Mouse (Mus musculus) macrophage (primary cell): Measurements from ENCODE around the gene St8sia2. TPM values are rescaled to one million over a fixed set of nuclear protein-coding genes. Genes with fewer than 3 reads are reported as not detected.

ENCODE experiments used
- H3K27ac ChIP-seq: fragments of 350-480 bp; formaldehyde crosslinking; 2 replicates; pipeline ENCODE4 v1.9.0; 2021
- H3K36me3 ChIP-seq: fragments of 350-480 bp; formaldehyde crosslinking; 2 replicates; pipeline ENCODE4 v1.9.0; 2021; ENCODE audit errors: inconsistent target
- H3K4me3 ChIP-seq: fragments of 350-480 bp; formaldehyde crosslinking; 2 replicates; pipeline ENCODE4 v1.9.0; 2021; ENCODE audit errors: inconsistent target
- H3K79me2 ChIP-seq: fragments of 350-480 bp; formaldehyde crosslinking; 2 replicates; pipeline ENCODE4 v1.9.0; 2021; ENCODE audit errors: inconsistent target
- WGBS: methylation state at CpG from one replicate; pipeline ENCODE4 v1.1.7; 2026; ENCODE audit warnings: inconsistent platforms; ENCODE audit not compliant: missing documents; 5-methylcytosine and 5-hydroxymethylcytosine counted together
- polyA plus RNA-seq: library from polyadenylated mRNA; stranded (reverse); fragments of 250-400 nt; gene quantifications from 3 replicates; pipeline ENCODE4 v1.2.4, GENCODE M21; 2018; ENCODE audit warnings: inconsistent platforms
- total RNA-seq, 78 experiments: library from RNA; depleted of rRNA; stranded (reverse); fragments of 250-400 nt; gene quantifications; 1 replicate in 9 of 78; 2 replicates in 24 of 78; 3 replicates in 43 of 78; 4 replicates in 2 of 78; pipeline ENCODE4 v1.2.4; 2018; ENCODE audit warnings: inconsistent platforms in 56 of 78

Gene St8sia2
- 1 to 10 TPM in 1 of 26 experiments, not detected in 25; 1.1 TPM for total RNA-seq (2018; cell fraction: chromatin; rRNA removed)
- total RNA-seq (2018; cell fraction: cytosol; rRNA removed): not detected
- not detected for total RNA-seq (2018; cell fraction: nucleus; rRNA removed)
- polyA plus RNA-seq: not detected in 3 replicates

DNA sequence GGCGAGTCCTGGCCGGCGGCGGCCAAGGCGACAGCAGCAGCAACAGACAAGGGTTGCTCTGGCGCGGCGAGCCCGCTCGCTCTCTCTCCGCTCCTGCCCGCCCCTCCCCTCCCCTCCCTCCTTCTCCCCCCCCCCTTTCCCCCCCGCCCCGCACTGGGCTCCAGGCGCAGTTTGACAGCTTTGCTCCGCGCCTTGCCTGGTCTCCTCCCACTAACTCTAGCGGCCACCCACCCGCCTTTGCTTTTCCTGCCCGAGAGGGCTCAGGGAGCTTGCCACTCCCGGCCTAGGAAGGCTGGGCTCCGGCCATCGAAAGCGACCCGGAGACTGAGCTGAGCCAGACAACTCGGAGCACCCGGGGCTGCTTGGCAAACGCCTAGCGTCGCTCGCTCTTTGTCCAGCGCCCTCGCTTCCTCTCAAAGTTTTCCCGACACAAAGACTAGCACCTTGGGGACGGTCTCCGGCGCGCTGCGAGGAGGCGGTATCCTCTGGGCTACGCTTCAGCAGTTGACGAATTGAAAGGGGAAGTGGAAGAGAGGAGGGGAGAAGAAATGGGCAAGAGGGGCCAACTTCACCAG lies at the start of gene St8sia2:
Gene St8sia2 (minus strand): TSS at position 90 of the 575 bp plus-strand sequence.
- WGBS: 4% methylated on average over 30 of the region's 42 CpGs
- Histone ChIP-seq H3K36me3 (no peaks in the 10 kb centered on the region), H3K79me2 (no peaks in the 10 kb centered on the region), H3K27ac (no peak within 1 kb of the TSS), H3K4me3 (no peak within 1 kb of the TSS)

GRCm38 (mm10) chr7:74061076-74061475 lies 47.6 kb upstream of the St8sia2 start:
- Histone ChIP-seq H3K4me3 (no peak overlapping the region), H3K27ac (no peak overlapping the region), H3K79me2 (no peaks in the 10 kb centered on the region), H3K36me3 (no peaks in the 10 kb centered on the region)
- WGBS: 93% methylated on average over 6 of the region's 6 CpGs

DNA sequence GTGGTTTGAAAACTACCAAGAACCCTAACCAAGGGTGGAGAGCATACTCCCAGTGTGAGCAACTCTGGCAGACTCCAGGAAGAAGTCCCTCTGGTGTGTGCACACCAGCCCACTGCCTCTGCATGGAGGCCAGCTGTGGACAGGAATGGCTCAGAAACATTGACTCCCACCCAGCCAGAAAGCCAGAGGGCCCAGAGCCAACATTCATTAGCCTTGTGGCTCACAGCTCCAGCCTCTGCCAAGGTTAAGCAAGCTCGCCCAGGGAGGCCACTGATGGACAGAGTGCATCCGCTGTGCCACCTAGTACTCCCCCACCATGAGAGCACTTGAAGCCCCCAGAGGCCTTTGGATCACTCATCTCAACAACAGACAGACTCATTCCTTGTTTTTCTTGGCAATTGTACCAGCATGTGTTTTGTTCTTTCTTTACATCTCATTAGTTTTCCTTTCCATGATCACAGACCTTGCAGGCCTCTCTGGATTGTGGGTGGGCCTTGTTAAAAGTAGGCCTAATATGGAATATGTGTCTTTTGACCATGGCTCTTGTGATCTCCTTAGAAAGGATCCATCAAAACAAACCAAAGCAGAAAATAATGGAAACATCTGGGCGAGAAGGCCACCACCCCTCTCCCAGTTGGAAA lies 46.9 kb upstream of the St8sia2 start:
- 84% methylated on average over 3 of the region's 3 CpGs for WGBS
- H3K27ac ChIP-seq: no peak overlapping the region
- no peaks in the 10 kb centered on the region for H3K36me3 ChIP-seq
- no peaks in the 10 kb centered on the region for H3K79me2 ChIP-seq
- no peak overlapping the region for H3K4me3 ChIP-seq

GRCm38 (mm10) chr7:74059684-74060083 lies 46.2 kb upstream of the St8sia2 start:
- Histone ChIP-seq H3K4me3 (no peak overlapping the region), H3K36me3 (no peaks in the 10 kb centered on the region), H3K79me2 (no peaks in the 10 kb centered on the region), H3K27ac (no peak overlapping the region)
- 83% methylated on average over 3 of the region's 3 CpGs for WGBS

DNA sequence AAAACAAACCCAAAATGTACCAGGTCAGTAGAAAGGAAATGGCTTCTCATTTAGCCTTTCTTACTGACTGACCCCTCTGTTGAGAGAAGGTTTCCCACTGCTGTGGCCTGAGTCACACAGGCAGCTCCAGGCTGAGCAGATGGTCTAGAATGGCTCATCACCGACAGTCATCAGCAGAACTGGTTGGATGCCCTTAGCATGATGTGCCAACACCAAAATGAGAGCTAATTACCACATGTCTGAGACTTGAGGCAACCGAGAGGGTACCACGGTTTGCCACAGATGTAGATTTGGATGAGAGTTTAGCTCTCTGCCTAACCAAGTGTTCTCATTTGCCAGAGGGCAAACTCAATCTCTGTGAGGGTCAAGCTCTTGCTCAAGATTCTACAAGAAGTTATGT lies 42.3 kb upstream of the St8sia2 start:
- WGBS: 84% methylated on average over 3 of the region's 3 CpGs
- H3K4me3 ChIP-seq: no peak overlapping the region
- H3K36me3 ChIP-seq: no peaks in the 10 kb centered on the region
- H3K79me2 ChIP-seq: no peaks in the 10 kb centered on the region
- H3K27ac ChIP-seq: no peak overlapping the region

GRCm38 (mm10) chr7:74047591-74047990 lies 34.1 kb upstream of the St8sia2 start:
- no peaks in the 10 kb centered on the region for H3K36me3 ChIP-seq
- H3K79me2 ChIP-seq: no peaks in the 10 kb centered on the region
- WGBS: 92% methylated on average over 2 of the region's 2 CpGs
- no peak overlapping the region for H3K4me3 ChIP-seq
- no peak overlapping the region for H3K27ac ChIP-seq

GRCm38 (mm10) chr7:74045166-74045957 lies 31.9 kb upstream of the St8sia2 start:
- no peak overlapping the region for H3K27ac ChIP-seq
- H3K4me3 ChIP-seq: no peak overlapping the region
- H3K79me2 ChIP-seq: no peaks in the 10 kb centered on the region
- no peaks in the 10 kb centered on the region for H3K36me3 ChIP-seq
- WGBS: 89% methylated on average over 8 of the region's 8 CpGs

- no peaks in the 10 kb centered on the region for H3K36me3 ChIP-seq
- WGBS: 74% methylated on average over 13 of the region's 13 CpGs
- H3K79me2 ChIP-seq: no peaks in the 10 kb centered on the region
These were observed 30.2 kb upstream of the St8sia2 start for GRCm38 (mm10) chr7:74043562-74044138.

DNA sequence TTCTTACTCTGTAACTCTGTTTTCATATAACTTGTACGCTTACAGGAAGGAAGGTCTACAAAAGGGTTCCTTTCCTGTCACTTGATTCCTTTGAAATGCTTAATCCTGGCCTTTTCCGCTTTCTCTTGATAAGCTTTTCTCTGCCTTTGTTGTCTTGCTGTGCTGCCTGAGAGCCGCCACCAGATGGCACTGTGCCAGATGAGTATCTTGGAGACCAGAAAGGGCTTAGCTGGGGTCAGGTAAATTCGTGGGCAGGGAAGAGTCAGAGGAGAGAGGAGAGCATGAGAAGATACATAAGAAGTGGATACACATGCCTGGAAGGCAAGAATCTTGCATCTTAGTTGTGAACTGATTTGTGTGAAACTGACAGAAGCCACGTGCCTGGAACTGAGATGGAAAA lies 11.5 kb upstream of the St8sia2 start:
- Histone ChIP-seq H3K4me3 (no peak overlapping the region), H3K27ac (no peak overlapping the region), H3K79me2 (no peaks in the 10 kb centered on the region), H3K36me3 (no peaks in the 10 kb centered on the region)
- 27% methylated on average over 5 of the region's 5 CpGs for WGBS

More at GRCm38 (mm10) chr7:74043562-74044138, 30.2 kb upstream of the St8sia2 start:
- Histone ChIP-seq H3K4me3 (no peak overlapping the region), H3K27ac (no peak overlapping the region)

- no peaks in the 10 kb centered on the region for H3K36me3 ChIP-seq
- no peak overlapping the region for H3K27ac ChIP-seq
- 76% methylated on average over 3 of the region's 3 CpGs for WGBS
- no peak overlapping the region for H3K4me3 ChIP-seq
- no peaks in the 10 kb centered on the region for H3K79me2 ChIP-seq
These were observed 10.7 kb upstream of the St8sia2 start for GRCm38 (mm10) chr7:74024171-74024570.

DNA sequence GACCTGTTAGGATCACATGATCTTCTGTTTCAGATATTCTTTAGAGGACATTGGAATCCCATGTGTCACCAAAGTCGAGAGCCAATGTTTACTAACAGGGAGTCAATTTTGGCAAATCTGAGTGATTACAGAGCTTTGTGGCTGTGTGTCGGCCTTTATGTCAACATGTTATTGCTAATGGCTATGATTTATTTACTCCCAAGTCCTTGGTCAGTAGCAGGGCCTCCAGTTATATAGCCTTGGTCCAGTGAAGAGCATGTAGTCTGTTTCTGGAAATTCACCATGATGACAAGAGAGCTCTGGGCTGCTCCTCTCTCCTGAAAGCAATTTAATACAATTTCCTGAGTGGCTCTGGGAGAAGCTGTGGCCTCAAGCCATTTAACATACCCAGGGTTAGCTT lies 9.1 kb upstream of the St8sia2 start:
- Histone ChIP-seq H3K79me2 (no peaks in the 10 kb centered on the region), H3K36me3 (no peaks in the 10 kb centered on the region), H3K27ac (no peak overlapping the region), H3K4me3 (no peak overlapping the region)
- 74% methylated on average over 2 of the region's 2 CpGs for WGBS

GRCm38 (mm10) chr7:74021771-74022170 lies 8.3 kb upstream of the St8sia2 start:
- Histone ChIP-seq H3K79me2 (no peaks in the 10 kb centered on the region), H3K27ac (no peak overlapping the region), H3K4me3 (no peak overlapping the region), H3K36me3 (no peaks in the 10 kb centered on the region)
- 85% methylated on average over 6 of the region's 6 CpGs for WGBS

DNA sequence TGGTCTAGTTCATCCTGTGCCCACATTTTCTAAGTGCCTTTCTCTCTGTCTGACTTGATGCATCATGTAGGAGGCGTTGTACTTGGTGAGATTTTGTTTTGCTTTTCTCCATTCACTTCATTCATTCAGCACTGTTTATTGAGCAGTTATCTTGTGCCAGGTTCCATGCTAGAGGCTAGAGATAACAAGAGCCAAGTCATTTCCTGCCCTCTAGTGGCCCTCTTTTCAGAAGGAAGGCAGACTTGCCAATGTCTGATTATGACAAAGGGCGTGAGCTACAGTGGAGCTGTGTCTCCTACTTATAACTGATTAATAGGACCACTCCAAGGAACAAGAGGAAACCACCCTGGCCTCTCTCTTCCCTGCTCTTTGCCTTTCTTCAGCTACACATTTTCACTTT lies 3.1 kb upstream of the St8sia2 start:
- H3K79me2 ChIP-seq: no peaks in the 10 kb centered on the region
- no peaks in the 10 kb centered on the region for H3K36me3 ChIP-seq
- H3K27ac ChIP-seq: no peak overlapping the region
- H3K4me3 ChIP-seq: no peak overlapping the region
- 72% methylated on average over 2 of the region's 2 CpGs for whole genome bisulfite sequencing

GRCm38 (mm10) chr7:74012858-74013600 lies 461 bp downstream of the St8sia2 start:
- Histone ChIP-seq H3K27ac (no peak overlapping the region), H3K36me3 (no peaks in the 10 kb centered on the region), H3K4me3 (no peak overlapping the region), H3K79me2 (no peaks in the 10 kb centered on the region)
- WGBS: 1% methylated on average over 53 of the region's 70 CpGs
